Mouse (Mus musculus): ENCODE results near the gene Fbxo9.
"Not testable (repeated sequence)": the region's sequence is repeated elsewhere in the genome, so short reads cannot be mapped to it uniquely, and the experiment has no call there.

Fbxo9 gene

DNA sequence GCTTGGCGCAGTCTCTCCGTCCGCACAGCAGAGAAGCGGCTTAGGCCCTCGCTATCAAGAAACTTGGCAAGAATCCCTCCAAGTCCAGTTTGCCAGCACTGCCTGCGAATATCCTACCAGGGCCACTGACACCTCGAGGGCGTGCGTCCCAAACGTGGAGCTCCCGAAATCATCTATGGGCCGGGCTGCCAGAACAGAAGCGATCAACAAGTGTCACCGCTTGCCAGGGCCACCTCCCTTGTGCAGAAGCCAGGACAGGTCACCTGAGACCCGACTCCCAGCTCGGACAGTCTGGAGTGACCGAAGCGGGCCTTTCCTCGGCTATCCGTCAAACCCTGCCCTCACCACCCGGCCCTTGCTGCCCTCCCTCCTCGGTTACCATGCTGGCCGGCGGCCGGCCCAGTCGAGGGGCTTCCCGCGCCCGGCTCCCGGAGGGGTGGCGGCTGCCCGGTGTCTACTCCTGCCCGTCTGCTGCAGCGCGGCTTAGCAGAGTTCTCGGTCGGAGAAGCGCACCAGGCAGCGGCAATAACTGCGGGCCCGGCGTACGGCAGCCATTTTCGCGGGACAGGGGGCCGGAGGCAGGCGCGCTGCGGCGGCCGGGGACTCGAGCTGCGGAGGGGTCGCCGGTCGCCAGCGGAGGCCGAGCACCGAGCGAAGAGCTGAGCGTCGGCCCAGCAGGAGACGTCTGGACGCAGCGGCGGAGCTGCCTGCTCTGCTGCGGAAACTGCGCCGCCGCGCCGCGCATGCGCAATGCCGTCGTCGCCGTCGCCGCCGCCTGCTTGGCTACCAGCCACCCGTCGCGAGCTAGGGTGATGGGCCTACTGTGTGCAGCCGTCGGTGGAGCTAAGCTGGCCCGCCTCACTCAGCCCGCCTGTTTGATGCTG lies 711 bp downstream of the Fbxo9 start:
- DNase-seq (ENCODE audit: low spot score): peak; percentile 65

GRCm38 (mm10) chr9:78107582-78107911 lies 1.3 kb downstream of the Fbxo9 start:
- DNase-seq (ENCODE audit: low spot score): no peak

- no peak for DNase-seq (ENCODE audit: low spot score)
Observed at GRCm38 (mm10) chr9:78106821-78107220, 2.0 kb downstream of the Fbxo9 start.

DNA sequence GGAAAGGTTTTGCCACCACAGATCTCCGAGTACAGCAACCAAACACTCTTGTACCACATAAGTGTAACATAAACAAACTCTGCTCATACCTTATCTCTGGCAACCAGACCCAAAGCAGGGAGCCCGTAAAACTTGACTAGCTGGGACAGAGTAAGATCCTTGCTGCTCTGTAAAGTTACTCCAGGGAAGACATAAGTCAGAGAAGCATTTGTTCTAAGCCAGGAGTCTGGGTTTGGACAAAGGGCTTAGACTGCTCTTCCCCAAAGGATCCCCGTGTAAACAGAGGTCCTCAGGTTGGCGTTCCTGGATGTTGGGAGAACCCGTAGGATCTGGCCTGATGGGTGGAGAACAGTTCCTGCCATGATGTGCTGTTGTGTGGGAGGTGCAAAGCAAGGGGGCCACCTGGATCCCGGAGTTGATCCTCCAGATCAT lies 3.3 kb downstream of the Fbxo9 start:
- no peak for DNase-seq (ENCODE audit: low spot score)

DNA sequence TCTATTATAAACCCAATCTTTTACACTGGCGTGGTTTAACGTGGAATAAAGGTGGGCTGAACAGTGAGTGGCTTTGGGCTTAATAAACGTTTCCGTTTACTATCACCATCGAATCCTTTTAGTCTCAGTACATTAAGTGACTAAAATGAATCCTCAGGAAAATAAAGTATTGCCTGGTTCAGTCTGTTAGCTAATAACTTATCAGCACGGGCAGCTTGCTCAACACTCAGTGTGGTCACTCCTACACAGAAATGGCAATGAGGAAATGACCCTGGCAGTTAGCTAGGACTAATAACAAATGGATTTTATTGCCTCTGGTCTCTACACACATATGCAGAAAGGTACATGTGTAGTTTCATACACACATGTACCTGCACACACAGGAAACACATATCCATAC lies 3.9 kb downstream of the Fbxo9 start:
- DNase-seq (ENCODE audit: low spot score): no peak

GRCm38 (mm10) chr9:78103965-78104560 lies 4.8 kb downstream of the Fbxo9 start:
- DNase-seq (ENCODE audit: low spot score): no peak

DNA sequence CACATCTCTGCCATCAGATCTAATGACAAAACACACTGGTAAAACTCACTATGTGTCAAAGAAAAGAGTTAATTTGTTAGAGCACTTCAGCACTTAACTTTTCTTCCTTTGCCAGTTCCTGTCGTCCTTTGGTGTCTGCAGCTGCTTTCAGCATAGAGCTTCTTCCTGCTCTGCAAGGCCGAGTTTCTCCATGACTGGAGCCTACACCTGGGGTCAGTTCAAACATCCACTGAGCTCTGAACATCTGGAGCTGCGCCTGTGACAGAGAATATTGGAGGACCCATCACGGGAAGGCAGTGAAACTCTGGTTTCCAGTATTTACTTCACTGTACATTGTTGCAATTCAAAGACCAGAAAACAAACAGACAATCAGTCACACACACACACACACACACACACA lies 7.4 kb downstream of the Fbxo9 start:
- no peak for DNase-seq (ENCODE audit: low spot score)

DNA sequence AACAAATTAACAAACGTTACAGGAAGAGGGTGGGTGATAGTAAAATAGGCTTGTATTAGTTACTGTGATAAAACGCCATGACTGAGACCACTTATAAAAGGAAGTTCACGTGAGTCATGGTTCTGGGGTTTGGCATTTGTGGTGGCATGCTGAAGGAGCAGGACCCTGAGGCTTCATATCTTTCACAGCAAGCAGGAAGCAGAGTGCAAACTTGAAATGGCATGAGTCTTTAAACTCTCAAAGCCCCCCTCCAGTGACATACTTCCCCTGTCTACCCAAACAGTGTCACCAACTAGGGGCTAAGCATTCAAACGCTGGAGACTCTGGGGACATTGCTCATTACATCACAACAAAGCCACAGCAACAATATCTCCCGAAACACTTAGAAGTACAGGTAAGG lies 7.9 kb downstream of the Fbxo9 start:
- no peak for DNase-seq (ENCODE audit: low spot score)

DNA sequence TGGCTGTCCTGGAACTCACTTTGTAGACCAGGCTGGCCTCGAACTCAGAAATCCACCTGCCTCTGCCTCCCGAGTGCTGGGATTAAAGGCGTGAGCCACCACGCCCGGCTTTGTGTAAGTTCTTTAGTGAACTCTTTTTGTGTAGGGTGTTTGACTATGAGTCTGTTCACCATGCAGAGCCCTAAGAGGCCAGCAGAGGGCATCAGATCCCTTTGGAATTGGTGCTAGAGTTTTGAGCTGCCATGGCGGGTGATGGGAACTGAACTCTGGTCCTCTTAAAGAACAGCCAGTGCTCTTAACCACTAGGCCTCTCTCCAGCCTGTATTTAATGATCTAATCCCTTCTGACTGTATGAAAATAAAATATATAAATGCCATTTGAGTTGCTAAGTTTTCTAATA lies 12.5 kb downstream of the Fbxo9 start:
- no peak for DNase-seq (ENCODE audit: low spot score)

GRCm38 (mm10) chr9:78095686-78096085 lies 13.2 kb downstream of the Fbxo9 start:
- no peak for DNase-seq (ENCODE audit: low spot score)

DNA sequence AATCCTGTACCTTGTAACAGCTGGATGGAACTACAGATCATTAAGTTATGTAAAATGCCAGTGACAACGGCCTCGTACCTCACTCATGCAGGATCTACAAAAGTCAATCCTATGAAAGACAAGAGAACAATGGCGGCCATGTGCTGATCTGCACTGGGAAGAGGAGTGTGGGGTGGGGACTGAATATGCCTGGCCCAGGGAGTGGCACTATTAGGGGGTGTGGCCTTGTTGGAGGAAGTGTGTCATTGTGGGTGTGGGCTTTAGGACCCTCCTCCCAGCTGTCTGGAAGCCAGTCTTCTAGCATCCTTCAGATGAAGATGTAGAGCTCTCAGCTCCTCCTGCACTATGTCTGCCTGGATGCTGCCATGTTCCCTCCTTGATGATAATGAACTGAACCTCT lies 18.3 kb downstream of the Fbxo9 start:
- DNase-seq (ENCODE audit: low spot score): no peak

- DNase-seq (ENCODE audit: low spot score): no peak
Observed at GRCm38 (mm10) chr9:78089906-78090305, 19.0 kb downstream of the Fbxo9 start.

DNA sequence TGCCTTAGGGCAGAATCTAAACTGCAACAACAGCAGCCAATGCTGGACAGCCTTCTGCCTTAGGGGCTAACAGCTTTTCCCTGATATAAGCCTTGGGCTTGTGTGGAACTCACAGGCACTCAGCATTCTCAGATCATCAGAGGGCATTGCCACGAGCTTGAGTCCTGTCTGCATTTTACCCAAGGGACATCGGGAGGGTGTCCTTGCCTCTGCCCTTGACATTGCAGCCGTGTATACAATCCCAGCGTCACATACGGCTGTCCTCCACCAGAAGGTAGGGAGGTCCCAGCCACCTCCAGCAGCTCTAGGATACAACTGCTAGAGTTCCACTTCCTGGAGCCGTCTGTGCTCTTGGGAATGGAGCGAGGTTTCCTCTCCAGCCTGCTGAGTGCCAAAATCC lies 19.9 kb downstream of the Fbxo9 start:
- no peak for DNase-seq (ENCODE audit: low spot score)

GRCm38 (mm10) chr9:78088521-78088920 lies 20.3 kb downstream of the Fbxo9 start:
- DNase-seq (ENCODE audit: low spot score): no peak

- DNase-seq (ENCODE audit: low spot score): no peak
Observed at GRCm38 (mm10) chr9:78087751-78088150, 21.1 kb downstream of the Fbxo9 start.

DNA sequence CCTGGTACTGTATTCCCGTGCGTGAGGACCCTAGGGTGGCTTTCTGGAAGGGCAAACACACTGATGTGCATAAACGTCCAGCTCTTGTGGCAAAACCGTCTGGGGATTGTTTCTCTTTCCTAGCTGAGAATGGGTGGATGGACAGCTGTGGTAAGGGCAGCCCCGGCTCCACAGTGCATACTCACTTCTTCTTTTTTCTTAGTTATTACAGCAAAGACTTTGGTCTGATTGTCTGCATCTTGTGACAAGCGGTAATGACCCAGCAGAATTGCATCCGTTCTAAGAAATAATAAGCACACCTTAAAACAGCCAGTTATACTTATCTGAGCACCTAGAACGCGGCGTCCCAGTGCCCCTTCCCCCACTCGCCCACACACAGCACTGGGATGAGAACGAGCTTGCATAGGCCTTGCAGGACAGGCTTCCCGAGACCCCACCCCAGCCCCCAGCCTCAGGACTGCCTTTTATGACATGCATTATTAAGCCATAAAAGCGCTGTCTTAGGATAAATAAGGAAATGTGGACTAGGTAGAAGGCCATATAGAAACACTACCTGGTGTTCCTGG lies 23.1 kb downstream of the Fbxo9 start:
- DNase-seq (ENCODE audit: low spot score): no peak

- no peak for DNase-seq (ENCODE audit: low spot score)
Observed at GRCm38 (mm10) chr9:78084341-78084740, 24.5 kb downstream of the Fbxo9 start.

GRCm38 (mm10) chr9:78081835-78082234 lies 27.0 kb downstream of the Fbxo9 start:
- DNase-seq (ENCODE audit: low spot score): no peak

DNA sequence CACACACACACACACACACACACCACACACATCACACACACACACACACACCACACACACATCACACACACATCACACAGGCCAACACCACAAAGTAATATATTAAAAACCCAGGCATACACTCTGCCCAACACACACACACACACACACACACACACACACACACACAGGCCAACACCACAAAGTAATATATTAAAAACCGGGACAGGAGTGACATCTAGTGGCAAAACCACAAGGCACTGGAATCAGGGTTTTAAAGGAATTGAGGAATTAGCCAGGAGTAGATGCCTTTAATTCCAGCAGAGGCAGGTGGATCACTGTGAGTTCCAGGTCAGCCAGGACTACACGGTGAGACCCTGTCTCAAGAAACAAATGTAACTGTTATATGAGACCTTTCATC lies 30.6 kb downstream of the Fbxo9 start:
- DNase-seq (ENCODE audit: low spot score): no peak

GRCm38 (mm10) chr9:78075256-78075655 lies 33.6 kb downstream of the Fbxo9 start:
- no peak for DNase-seq (ENCODE audit: low spot score)

GRCm38 (mm10) chr9:78073713-78074340 lies 35.0 kb downstream of the Fbxo9 start:
- no peak for DNase-seq (ENCODE audit: low spot score)

GRCm38 (mm10) chr9:78073291-78073690 lies 35.6 kb downstream of the Fbxo9 start:
- not testable (repeated sequence) for DNase-seq (ENCODE audit: low spot score)

GRCm38 (mm10) chr9:78071626-78072025 lies 37.2 kb downstream of the Fbxo9 start:
- DNase-seq (ENCODE audit: low spot score): no peak
